Mouse (Mus musculus): ENCODE results near the gene Pik3c2a. TPM values are rescaled to one million over a fixed set of nuclear protein-coding genes. Genes with fewer than 3 reads are reported as not detected.

Pik3c2a gene
- 16.4 and 17.2 TPM in 2 replicates for polyA plus RNA-seq (2015; fragmentation: Nextera tagmentation; extraction: Ambion mirVana)

GRCm38 (mm10) chr7:116443004-116443696 is at the start of gene Pik3c2a:
TSS of gene Pik3c2a (minus strand) at chr7:116443449.
- 2% methylated on average over 63 of the region's 72 CpGs for WGBS
- H3K27me3 ChIP-seq (replicated peaks): no peaks in the 10 kb centered on the region
- H3K4me2 ChIP-seq: peak within 1 kb of the TSS; percentile 72
- H3K9me3 ChIP-seq (replicated peaks): no peaks in the 10 kb centered on the region
- peak; percentile 99 for ATAC-seq (ENCODE audit: low FRiP score)
- H3K4me1 ChIP-seq: peaks cover 35% of the 10 kb centered on the region
- peak within 1 kb of the TSS; percentile 98 for H3K4me3 ChIP-seq (replicated peaks)
- H3K27ac ChIP-seq (replicated peaks): peak within 1 kb of the TSS; percentile 96
- peak within 1 kb of the TSS; percentile 82 for H3K9ac ChIP-seq (replicated peaks)
- H3K36me3 ChIP-seq: no peaks in the 10 kb centered on the region

- no peak for ATAC-seq (ENCODE audit: low FRiP score)
- no peaks in the 10 kb centered on the region for H3K4me1 ChIP-seq
- H3K9ac ChIP-seq (replicated peaks): no peak overlapping the region
- no peaks in the 10 kb centered on the region for H3K9me3 ChIP-seq (replicated peaks)
- no peaks in the 10 kb centered on the region for H3K27me3 ChIP-seq (replicated peaks)
- H3K4me3 ChIP-seq (replicated peaks): no peak overlapping the region
- H3K27ac ChIP-seq (replicated peaks): no peak overlapping the region
- H3K36me3 ChIP-seq: no peaks in the 10 kb centered on the region
- H3K4me2 ChIP-seq: no peak overlapping the region
- WGBS: 91% methylated on average over 4 of the region's 4 CpGs
Measured at GRCm38 (mm10) chr7:116491113-116491512, 47.9 kb upstream of the Pik3c2a start.

- Histone ChIP-seq H3K9me3 (replicated peaks) (no peaks in the 10 kb centered on the region), H3K27me3 (replicated peaks) (no peaks in the 10 kb centered on the region), H3K9ac (replicated peaks) (no peak overlapping the region), H3K27ac (replicated peaks) (no peak overlapping the region), H3K36me3 (no peaks in the 10 kb centered on the region), H3K4me2 (no peak overlapping the region), H3K4me1 (no peaks in the 10 kb centered on the region), H3K4me3 (replicated peaks) (no peak overlapping the region)
- 88% methylated on average over 1 of the region's 1 CpGs for WGBS
- no peak for ATAC-seq (ENCODE audit: low FRiP score)
Measured at GRCm38 (mm10) chr7:116485062-116485601, 41.9 kb upstream of the Pik3c2a start.

GRCm38 (mm10) chr7:116484213-116484612 is 41.0 kb upstream of the Pik3c2a start:
- H3K4me3 ChIP-seq (replicated peaks): no peak overlapping the region
- no peak overlapping the region for H3K4me2 ChIP-seq
- no peak for ATAC-seq (ENCODE audit: low FRiP score)
- no peaks in the 10 kb centered on the region for H3K36me3 ChIP-seq
- no peaks in the 10 kb centered on the region for H3K27me3 ChIP-seq (replicated peaks)
- H3K4me1 ChIP-seq: no peaks in the 10 kb centered on the region
- H3K9me3 ChIP-seq (replicated peaks): no peaks in the 10 kb centered on the region
- no peak overlapping the region for H3K9ac ChIP-seq (replicated peaks)
- H3K27ac ChIP-seq (replicated peaks): no peak overlapping the region
- 88% methylated on average over 5 of the region's 5 CpGs for WGBS

- H3K4me2 ChIP-seq: no peak overlapping the region
- H3K4me1 ChIP-seq: no peaks in the 10 kb centered on the region
- 93% methylated on average over 5 of the region's 5 CpGs for WGBS
- H3K4me3 ChIP-seq (replicated peaks): no peak overlapping the region
- no peaks in the 10 kb centered on the region for H3K36me3 ChIP-seq
- no peaks in the 10 kb centered on the region for H3K9me3 ChIP-seq (replicated peaks)
- no peak for ATAC-seq (ENCODE audit: low FRiP score)
- H3K9ac ChIP-seq (replicated peaks): no peak overlapping the region
- H3K27ac ChIP-seq (replicated peaks): no peak overlapping the region
- H3K27me3 ChIP-seq (replicated peaks): no peaks in the 10 kb centered on the region
Measured at GRCm38 (mm10) chr7:116483782-116484181, 40.5 kb upstream of the Pik3c2a start.

GRCm38 (mm10) chr7:116483106-116483505 is 39.9 kb upstream of the Pik3c2a start:
- no peak overlapping the region for H3K4me3 ChIP-seq (replicated peaks)
- H3K9me3 ChIP-seq (replicated peaks): no peaks in the 10 kb centered on the region
- H3K4me2 ChIP-seq: no peak overlapping the region

GRCm38 (mm10) chr7:116476264-116476663 is 33.0 kb upstream of the Pik3c2a start:
- no peak overlapping the region for H3K4me2 ChIP-seq
- H3K4me1 ChIP-seq: no peaks in the 10 kb centered on the region
- H3K27me3 ChIP-seq (replicated peaks): no peaks in the 10 kb centered on the region
- no peaks in the 10 kb centered on the region for H3K9me3 ChIP-seq (replicated peaks)
- H3K36me3 ChIP-seq: no peaks in the 10 kb centered on the region
- no peak overlapping the region for H3K27ac ChIP-seq (replicated peaks)
- H3K4me3 ChIP-seq (replicated peaks): no peak overlapping the region
- no peak for ATAC-seq (ENCODE audit: low FRiP score)
- WGBS: 88% methylated on average over 5 of the region's 5 CpGs
- H3K9ac ChIP-seq (replicated peaks): no peak overlapping the region

More at GRCm38 (mm10) chr7:116483106-116483505, 39.9 kb upstream of the Pik3c2a start:
- no peaks in the 10 kb centered on the region for H3K36me3 ChIP-seq
- H3K27me3 ChIP-seq (replicated peaks): no peaks in the 10 kb centered on the region
- no peak overlapping the region for H3K9ac ChIP-seq (replicated peaks)
- ATAC-seq (ENCODE audit: low FRiP score): no peak
- WGBS: 70% methylated on average over 1 of the region's 1 CpGs
- H3K27ac ChIP-seq (replicated peaks): no peak overlapping the region
- no peaks in the 10 kb centered on the region for H3K4me1 ChIP-seq

GRCm38 (mm10) chr7:116475836-116476235 is 32.6 kb upstream of the Pik3c2a start:
- Histone ChIP-seq H3K9ac (replicated peaks) (no peak overlapping the region), H3K36me3 (no peaks in the 10 kb centered on the region), H3K4me3 (replicated peaks) (no peak overlapping the region), H3K27ac (replicated peaks) (no peak overlapping the region), H3K4me2 (no peak overlapping the region), H3K9me3 (replicated peaks) (no peaks in the 10 kb centered on the region), H3K27me3 (replicated peaks) (no peaks in the 10 kb centered on the region), H3K4me1 (no peaks in the 10 kb centered on the region)
- ATAC-seq (ENCODE audit: low FRiP score): no peak

GRCm38 (mm10) chr7:116462114-116462513 is 18.9 kb upstream of the Pik3c2a start:
- no peak overlapping the region for H3K9ac ChIP-seq (replicated peaks)
- H3K4me2 ChIP-seq: no peak overlapping the region
- ATAC-seq (ENCODE audit: low FRiP score): no peak
- 67% methylated on average over 8 of the region's 8 CpGs for WGBS
- no peaks in the 10 kb centered on the region for H3K9me3 ChIP-seq (replicated peaks)
- H3K4me1 ChIP-seq: no peaks in the 10 kb centered on the region
- H3K27ac ChIP-seq (replicated peaks): no peak overlapping the region
- no peaks in the 10 kb centered on the region for H3K27me3 ChIP-seq (replicated peaks)
- no peaks in the 10 kb centered on the region for H3K36me3 ChIP-seq
- no peak overlapping the region for H3K4me3 ChIP-seq (replicated peaks)

GRCm38 (mm10) chr7:116458985-116459441 is 15.8 kb upstream of the Pik3c2a start:
- Histone ChIP-seq H3K27me3 (replicated peaks) (no peaks in the 10 kb centered on the region), H3K9ac (replicated peaks) (no peak overlapping the region), H3K9me3 (replicated peaks) (no peaks in the 10 kb centered on the region), H3K36me3 (no peaks in the 10 kb centered on the region), H3K4me3 (replicated peaks) (no peak overlapping the region), H3K4me1 (no peaks in the 10 kb centered on the region), H3K4me2 (no peak overlapping the region), H3K27ac (replicated peaks) (no peak overlapping the region)
- no peak; the same call in 1 of the 2 replicates for ATAC-seq (ENCODE audit: low FRiP score)
- 42% methylated on average over 3 of the region's 3 CpGs for WGBS

- WGBS: 84% methylated on average over 6 of the region's 6 CpGs
- Histone ChIP-seq H3K36me3 (no peaks in the 10 kb centered on the region), H3K4me2 (no peak overlapping the region), H3K27me3 (replicated peaks) (no peaks in the 10 kb centered on the region), H3K27ac (replicated peaks) (no peak overlapping the region), H3K9me3 (replicated peaks) (no peaks in the 10 kb centered on the region), H3K4me1 (no peaks in the 10 kb centered on the region), H3K9ac (replicated peaks) (no peak overlapping the region), H3K4me3 (replicated peaks) (no peak overlapping the region)
- ATAC-seq (ENCODE audit: low FRiP score): no peak
Measured at GRCm38 (mm10) chr7:116457391-116457790, 14.1 kb upstream of the Pik3c2a start.

GRCm38 (mm10) chr7:116456964-116457363 is 13.7 kb upstream of the Pik3c2a start:
- Histone ChIP-seq H3K36me3 (no peaks in the 10 kb centered on the region), H3K4me1 (no peaks in the 10 kb centered on the region), H3K9ac (replicated peaks) (no peak overlapping the region), H3K27ac (replicated peaks) (no peak overlapping the region), H3K4me3 (replicated peaks) (no peak overlapping the region), H3K4me2 (no peak overlapping the region), H3K9me3 (replicated peaks) (no peaks in the 10 kb centered on the region), H3K27me3 (replicated peaks) (no peaks in the 10 kb centered on the region)
- ATAC-seq (ENCODE audit: low FRiP score): no peak
- 85% methylated on average over 4 of the region's 4 CpGs for WGBS
